Mouse (Mus musculus): ENCODE results near the gene Trim65.

DNA sequence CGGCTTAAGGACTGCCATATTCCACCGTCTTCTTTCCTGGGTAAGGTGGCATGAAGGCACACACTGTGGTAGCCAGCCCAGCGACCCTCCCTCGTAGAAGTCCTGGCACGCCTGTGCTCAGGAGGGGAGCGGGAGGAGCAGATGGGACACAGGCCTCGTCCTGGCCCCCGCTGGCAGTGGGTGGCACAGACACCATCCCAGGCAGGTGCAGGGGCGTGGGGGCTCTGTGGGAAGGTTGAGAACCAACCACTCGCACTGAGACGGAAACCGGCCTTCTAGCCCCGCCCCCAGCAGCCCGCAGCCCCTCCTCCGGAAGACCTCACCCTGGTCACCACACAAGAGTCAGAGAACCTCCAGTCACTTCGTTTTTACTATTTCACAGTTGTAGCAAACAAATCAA lies 52.7 kb downstream of the Trim65 start:
- no peak for TF ChIP-seq CTCF (IDR thresholded peaks at IDR 0.05; ENCODE audit: low read depth)
- TF ChIP-seq EP300 (IDR thresholded peaks at IDR 0.05; ENCODE audit: low read depth): no peak
